Comparison of ENCODE assay signal across 27 mouse cellular contexts in genomic region chr8:87461801-87462200, GRCm38 (mm10). TPM values are rescaled to one million over a fixed set of nuclear protein-coding genes. Genes with fewer than 3 reads are reported as not detected.
A peak's percentile ranks its signal among the peaks of the same experiment; 100 is the strongest.
DNase-seq lines count a peak whose midpoint lies in the region; ATAC-seq lines count a peak whose summit lies in the region.
"Had no signal": no experiment of that assay in that cellular context is flagged by ENCODE, and none has a peak within 500 bp of the region (broad histone marks: within the 10 kb centered on the region; RNA-seq: fewer than 3 reads in every experiment).

No protein-coding gene starts in this region.

- peaks cover 15% of the 10 kb centered on the region for H3K4me1 ChIP-seq in hindbrain, embryonic 10.5 days (replicated peaks)
- 0 out of 2 replicates have a peak, but pooled peaks cover 8% of the 10 kb centered on the region for H3K4me1 ChIP-seq in hindbrain, embryonic 14.5 days (replicated peaks; ENCODE audit: control insufficient read depth, insufficient read depth, low read length)
- H3K4me1 ChIP-seq in midbrain, embryonic 10.5 days: peaks cover 11% of the 10 kb centered on the region
- H3K4me1 ChIP-seq in midbrain, embryonic 16.5 days (ENCODE audit: control insufficient read depth, insufficient read depth, low read length): no peaks in the 10 kb centered on the region
- H3K4me1 ChIP-seq: heart, embryonic 15.5 days had no signal

- DNase-seq in embryo, embryonic 10 days (ENCODE audit: low spot score): peak; percentile 53
- no peak for DNase-seq in embryo, embryonic 9.5 days (ENCODE audit: extremely low spot score)
- peak; percentile 18 for DNase-seq in hindbrain, embryonic 10.5 days (ENCODE audit: low spot score)
- no peak for DNase-seq in hindbrain, embryonic 14.5 days (ENCODE audit: low spot score)
- DNase-seq in midbrain, embryonic 10.5 days (ENCODE audit: low spot score): no peak
- peak; percentile 60 for DNase-seq in mesoderm, embryonic 11.5 days (ENCODE audit: low read depth, low spot score)
- DNase-seq in spleen, postnatal 14 days (ENCODE audit: low spot score in 2 of 2): no peak
- DNase-seq: adrenal gland, postnatal 10 days; adrenal gland, postnatal 36 days; cerebellum, adult 18-20 months; cerebellum, adult 9-10 months; cerebellum, postnatal 14 days; gastrocnemius, postnatal 10 days; gastrocnemius, postnatal 36 days; heart, postnatal 10 days; heart, postnatal 36 days had no signal

- H3K4me2 ChIP-seq in hindbrain, embryonic 14.5 days (replicated peaks): no peak overlapping the region
- H3K4me2 ChIP-seq in midbrain, embryonic 16.5 days (ENCODE audit: low read length): no peak overlapping the region
- H3K4me2 ChIP-seq: forebrain, embryonic 13.5 days; heart, embryonic 12.5 days; heart, embryonic 15.5 days; hindbrain, embryonic 12.5 days had no signal

- H3K9ac ChIP-seq in hindbrain, embryonic 14.5 days: no peak overlapping the region
- H3K9ac ChIP-seq in midbrain, embryonic 16.5 days (ENCODE audit: low read depth, low read length): no peak overlapping the region
- H3K9ac ChIP-seq: forebrain, embryonic 13.5 days; heart, embryonic 12.5 days; heart, embryonic 15.5 days; hindbrain, embryonic 12.5 days had no signal

- no peak overlapping the region for H3K4me3 ChIP-seq in hindbrain, embryonic 10.5 days
- no peak overlapping the region for H3K4me3 ChIP-seq in hindbrain, embryonic 14.5 days (replicated peaks; ENCODE audit: low read length)
- H3K4me3 ChIP-seq in midbrain, embryonic 10.5 days: no peak overlapping the region
- no peak overlapping the region for H3K4me3 ChIP-seq in midbrain, embryonic 16.5 days (ENCODE audit: low read depth, low read length)
- H3K4me3 ChIP-seq: forebrain, embryonic 10.5 days; forebrain, embryonic 13.5 days; heart, embryonic 12.5 days; heart, embryonic 15.5 days; hindbrain, embryonic 12.5 days had no signal

- WGBS in hindbrain, embryonic 10.5 days: 26% methylated on average over 5 of the region's 5 CpGs
- 29% methylated on average over 5 of the region's 5 CpGs for WGBS in hindbrain, embryonic 14.5 days
- WGBS in midbrain, embryonic 10.5 days: 41% methylated on average over 5 of the region's 5 CpGs
- WGBS in midbrain, embryonic 16.5 days: 30% methylated on average over 5 of the region's 5 CpGs

- H3K27ac ChIP-seq in hindbrain, embryonic 10.5 days: no peak overlapping the region
- no peak overlapping the region for H3K27ac ChIP-seq in hindbrain, embryonic 14.5 days
- H3K27ac ChIP-seq in midbrain, embryonic 10.5 days (replicated peaks): 0 out of 2 replicates have a peak overlapping the region, but pooled peaks have one; percentile 6
- H3K27ac ChIP-seq in midbrain, embryonic 16.5 days (ENCODE audit: low read length): no peak overlapping the region
- H3K27ac ChIP-seq: forebrain, embryonic 10.5 days; forebrain, embryonic 13.5 days; heart, embryonic 15.5 days; hindbrain, embryonic 12.5 days had no signal

- no peak for ATAC-seq in hindbrain, embryonic 14.5 days (ENCODE audit: low FRiP score)
- ATAC-seq in midbrain, embryonic 16.5 days: no peak
- ATAC-seq: forebrain, embryonic 13.5 days; forebrain, embryonic 16.5 days; hindbrain, embryonic 16.5 days; inflammation-experienced regulatory T-cells, adult 6 months; intestine, embryonic 16.5 days; Patski had no signal

- H3K9me3 ChIP-seq in hindbrain, embryonic 10.5 days: no peaks in the 10 kb centered on the region
- no peaks in the 10 kb centered on the region for H3K9me3 ChIP-seq in hindbrain, embryonic 14.5 days (ENCODE audit: control insufficient read depth, low read length)
- H3K9me3 ChIP-seq in midbrain, embryonic 10.5 days (replicated peaks): no peaks in the 10 kb centered on the region
- H3K9me3 ChIP-seq in midbrain, embryonic 16.5 days (replicated peaks; ENCODE audit: control insufficient read depth, low read length, poor library complexity, severe bottlenecking): no peaks in the 10 kb centered on the region
- H3K9me3 ChIP-seq: forebrain, embryonic 10.5 days; forebrain, embryonic 13.5 days; heart, embryonic 15.5 days had no signal

- H3K27me3 ChIP-seq in hindbrain, embryonic 10.5 days (ENCODE audit: insufficient read depth, poor library complexity, severe bottlenecking): peaks cover 48% of the 10 kb centered on the region
- H3K27me3 ChIP-seq in hindbrain, embryonic 14.5 days (ENCODE audit: control insufficient read depth, insufficient read depth, low read length): peaks cover 26% of the 10 kb centered on the region; the same call in 1 of the 2 replicates
- peaks cover 39% of the 10 kb centered on the region for H3K27me3 ChIP-seq in midbrain, embryonic 10.5 days (ENCODE audit: low read depth, poor library complexity, severe bottlenecking)
- peaks cover 6% of the 10 kb centered on the region; the same call in 1 of the 2 replicates for H3K27me3 ChIP-seq in midbrain, embryonic 16.5 days (ENCODE audit: control insufficient read depth, insufficient read depth, low read depth, low read length)

- no peaks in the 10 kb centered on the region for H3K36me3 ChIP-seq in hindbrain, embryonic 10.5 days
- H3K36me3 ChIP-seq in hindbrain, embryonic 14.5 days (replicated peaks; ENCODE audit: control insufficient read depth, insufficient read depth): no peaks in the 10 kb centered on the region
- no peaks in the 10 kb centered on the region for H3K36me3 ChIP-seq in midbrain, embryonic 10.5 days
- H3K36me3 ChIP-seq in midbrain, embryonic 16.5 days (ENCODE audit: control insufficient read depth, insufficient read depth, low read length): no peaks in the 10 kb centered on the region
- H3K36me3 ChIP-seq: forebrain, embryonic 10.5 days; heart, embryonic 12.5 days; heart, embryonic 15.5 days; hindbrain, embryonic 12.5 days had no signal

RNA-seq across cellular contexts. Expression of gene Cbln1, which starts 10.6 kb away (rescaled TPM):
- polyA plus RNA-seq in hindbrain, embryonic 10.5 days (2016; fragmentation: Nextera tagmentation; extraction: Ambion mirVana): 3.6 and 11.7 TPM in 2 replicates
- 37.4 and 38.0 TPM in 2 replicates for polyA plus RNA-seq in hindbrain, embryonic 14.5 days (2014; fragmentation: Nextera tagmentation; extraction: Ambion mirVana)
- 2.7 and 3.3 TPM in 2 replicates for polyA plus RNA-seq in midbrain, embryonic 10.5 days (2016; fragmentation: Nextera tagmentation; extraction: Ambion mirVana)
- 16.7 and 19.9 TPM in 2 replicates for polyA plus RNA-seq in midbrain, embryonic 16.5 days (2015; fragmentation: Nextera tagmentation; extraction: Ambion mirVana)
- polyA plus RNA-seq: heart, embryonic 15.5 days; inflammation-experienced regulatory T-cells, adult 6 months; intestine, embryonic 16.5 days had no signal

Comparison
In these comparisons a context has a peak if more than half of its experiments do, and no peak if none do; other contexts are left out.
1. DNase-seq: peak in embryo, embryonic 10 days (single experiment), hindbrain, embryonic 10.5 days (single experiment) and mesoderm, embryonic 11.5 days (single experiment); none in embryo, embryonic 9.5 days (single experiment), hindbrain, embryonic 14.5 days (single experiment), midbrain, embryonic 10.5 days (single experiment) and spleen, postnatal 14 days (0 of 2).